Mouse (Mus musculus): Measurements from ENCODE around the gene Chek1. TPM values are rescaled to one million over a fixed set of nuclear protein-coding genes. Genes with fewer than 3 reads are reported as not detected.

The Chek1 gene
- 1 to 10 TPM; 1.9 to 4.4 (median 3.2) TPM for total RNA-seq (2022)

DNA sequence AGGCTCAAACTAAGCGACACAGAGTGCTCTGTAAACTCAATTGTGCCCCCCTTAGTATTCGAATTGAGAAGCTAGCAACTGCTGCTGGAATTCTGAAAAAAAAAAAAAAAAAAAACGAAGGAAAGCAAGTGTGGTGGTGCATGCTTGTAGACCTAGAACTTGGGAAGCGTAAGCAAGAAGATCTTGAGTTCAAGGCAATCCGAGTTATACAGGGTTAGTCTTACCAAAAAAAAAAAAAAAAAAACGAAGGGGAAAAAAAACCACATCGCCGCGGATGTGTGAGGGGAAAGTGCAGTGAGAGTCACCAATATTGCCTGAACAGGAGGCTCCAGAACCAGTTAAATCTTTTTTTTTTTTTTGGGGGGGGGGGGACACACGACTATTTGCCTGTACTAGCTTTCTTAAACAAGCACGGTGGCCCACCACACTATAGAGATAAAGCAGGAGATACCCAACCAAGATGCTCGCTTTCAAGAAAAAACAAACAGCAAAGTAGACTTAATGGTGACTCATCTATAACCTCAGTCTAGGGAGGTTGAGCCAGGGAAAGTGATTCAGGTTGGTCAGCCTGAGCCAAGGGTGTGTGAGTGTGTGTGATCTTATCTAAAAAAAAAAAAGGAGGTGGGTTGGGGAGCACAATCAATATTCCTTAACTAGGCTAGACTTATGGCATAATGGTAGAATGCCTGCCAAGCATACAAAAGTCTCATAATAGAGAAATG lies at the start of gene Chek1:
TSS of gene Chek1 (minus strand) at position 32 of the 722 bp plus-strand sequence.
- no peak for DNase-seq (ENCODE audit: low spot score in 2 of 2)

DNA sequence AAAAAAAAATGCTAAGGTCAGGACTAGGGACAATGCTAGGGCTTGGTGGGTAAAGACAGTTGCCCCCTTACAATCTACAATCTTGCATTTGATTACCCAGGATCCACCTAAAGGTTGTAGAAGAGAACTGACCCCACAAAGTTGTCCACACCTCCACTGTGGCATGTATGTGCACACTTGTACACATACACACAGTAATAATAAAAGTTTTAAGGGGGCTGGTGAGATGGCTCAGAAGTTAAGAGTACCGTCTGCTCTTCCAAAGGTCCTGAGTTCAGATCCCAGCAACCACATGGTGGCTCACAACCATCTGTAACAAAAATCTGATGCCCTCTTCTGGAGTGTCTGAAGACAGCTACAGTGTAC lies 42.2 kb upstream of the Chek1 start:
- no peak for DNase-seq (ENCODE audit: low spot score in 2 of 2)

DNA sequence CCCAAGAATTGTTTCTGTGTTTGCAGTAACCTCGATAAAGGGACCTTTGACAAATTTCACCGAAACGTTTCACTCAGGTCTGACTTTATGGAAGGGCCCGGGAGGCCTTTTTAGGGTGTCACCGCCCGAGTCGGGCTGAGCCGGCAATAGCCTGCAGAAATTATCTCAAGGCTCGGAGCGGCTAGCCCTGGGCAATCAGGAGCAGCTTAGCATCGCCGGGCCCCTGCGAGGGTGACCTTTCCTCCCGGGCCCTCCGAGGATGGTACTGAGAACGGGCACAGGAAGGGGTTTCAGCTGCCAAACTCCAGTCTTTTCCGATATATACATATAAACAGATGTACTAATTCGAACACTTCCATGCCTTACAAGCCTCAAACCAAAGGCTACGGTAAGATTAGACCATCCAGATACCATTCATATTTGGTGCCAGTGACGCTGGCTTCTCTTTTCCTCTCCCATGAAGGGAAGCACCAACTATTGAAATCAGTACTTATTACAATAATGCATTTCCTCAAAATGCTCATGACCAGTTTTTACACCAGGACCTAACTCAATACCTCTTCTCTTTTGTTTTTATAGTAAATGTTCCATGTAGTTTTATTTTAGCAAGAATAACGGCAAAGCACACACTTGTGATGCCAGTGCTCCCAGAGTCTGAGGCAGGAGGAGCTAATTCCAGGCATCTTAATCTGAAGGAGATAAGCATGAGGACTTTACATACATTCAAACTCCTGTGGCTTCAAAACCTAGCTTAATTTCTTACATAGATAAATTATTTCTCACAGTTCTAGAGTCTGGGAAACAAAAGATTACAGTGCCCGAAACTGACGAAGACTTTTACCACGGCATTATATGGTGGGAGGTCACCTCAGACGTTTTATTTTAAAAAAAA lies 41.5 kb upstream of the Chek1 start:
- peak in 1 of 2 experiments; percentile 31 for DNase-seq (ENCODE audit: low spot score in 2 of 2)

DNA sequence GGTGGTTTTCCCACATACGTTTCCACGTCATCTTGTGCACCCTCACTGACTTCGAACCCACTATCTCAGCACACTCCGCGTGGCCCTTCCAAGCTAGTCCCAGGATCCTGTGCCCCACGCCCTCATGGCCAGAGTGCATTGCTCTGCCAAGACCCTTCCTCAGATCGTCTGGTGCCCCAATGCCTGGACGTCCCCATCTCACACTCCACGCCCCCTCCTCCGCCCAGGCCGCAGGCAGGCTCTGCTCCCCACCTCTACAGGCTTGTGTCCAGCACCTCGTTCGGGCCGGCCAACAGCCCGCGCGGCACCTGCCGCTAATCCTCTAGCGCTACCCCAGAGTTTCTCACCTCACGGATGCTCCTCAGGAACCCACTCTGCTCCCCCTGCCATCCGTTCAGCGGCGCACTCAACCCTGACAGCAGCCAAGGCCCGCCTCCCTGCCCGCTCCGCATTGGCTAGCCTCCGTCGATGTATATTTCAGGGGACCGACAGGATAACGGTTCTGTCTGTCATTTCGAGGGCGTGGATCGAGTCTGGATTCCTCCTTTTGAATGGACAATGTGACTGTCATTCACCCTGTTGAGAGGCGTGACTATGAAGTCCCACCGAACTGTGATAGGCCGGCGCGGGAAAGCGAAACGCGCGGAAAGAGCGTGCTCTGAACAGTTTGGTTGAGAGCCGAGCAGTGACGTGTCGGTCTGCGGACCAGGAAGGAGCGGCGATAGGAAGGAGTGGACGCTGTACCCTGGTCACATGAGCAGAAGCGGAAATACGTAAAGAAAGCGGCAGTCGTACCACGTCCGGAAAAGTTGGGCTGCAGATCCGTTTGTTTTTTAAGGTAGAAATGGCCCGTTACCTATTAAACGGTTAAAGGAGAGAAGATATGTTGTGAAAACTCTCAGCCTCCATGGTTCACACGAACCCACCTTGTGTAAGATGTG lies 40.6 kb upstream of the Chek1 start, which contains the start of gene Stt3a:
TSS of gene Stt3a (minus strand) at position 477 of the 941 bp plus-strand sequence.
- DNase-seq (ENCODE audit: low spot score in 2 of 2), result peak; percentile 89 to 99

DNA sequence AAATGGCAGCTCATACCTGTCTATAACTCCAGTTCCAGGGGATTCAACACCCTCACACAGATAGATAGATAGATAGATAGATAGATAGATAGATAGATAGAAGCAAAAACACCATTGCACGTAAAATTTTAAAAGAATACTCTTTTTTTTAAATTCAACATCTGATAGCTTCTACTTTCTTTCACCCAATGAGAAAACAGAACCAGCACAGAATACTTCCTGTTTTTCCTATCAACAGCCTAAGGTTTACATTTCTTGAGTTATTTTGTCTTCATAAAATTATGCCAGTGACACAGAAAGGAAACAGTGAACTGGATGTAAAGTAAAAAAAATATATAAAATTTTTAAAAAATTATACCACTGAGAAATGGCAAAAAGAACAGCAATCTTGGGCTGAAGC lies 37.5 kb upstream of the Chek1 start:
- DNase-seq (ENCODE audit: low spot score in 2 of 2), result no peak

DNA sequence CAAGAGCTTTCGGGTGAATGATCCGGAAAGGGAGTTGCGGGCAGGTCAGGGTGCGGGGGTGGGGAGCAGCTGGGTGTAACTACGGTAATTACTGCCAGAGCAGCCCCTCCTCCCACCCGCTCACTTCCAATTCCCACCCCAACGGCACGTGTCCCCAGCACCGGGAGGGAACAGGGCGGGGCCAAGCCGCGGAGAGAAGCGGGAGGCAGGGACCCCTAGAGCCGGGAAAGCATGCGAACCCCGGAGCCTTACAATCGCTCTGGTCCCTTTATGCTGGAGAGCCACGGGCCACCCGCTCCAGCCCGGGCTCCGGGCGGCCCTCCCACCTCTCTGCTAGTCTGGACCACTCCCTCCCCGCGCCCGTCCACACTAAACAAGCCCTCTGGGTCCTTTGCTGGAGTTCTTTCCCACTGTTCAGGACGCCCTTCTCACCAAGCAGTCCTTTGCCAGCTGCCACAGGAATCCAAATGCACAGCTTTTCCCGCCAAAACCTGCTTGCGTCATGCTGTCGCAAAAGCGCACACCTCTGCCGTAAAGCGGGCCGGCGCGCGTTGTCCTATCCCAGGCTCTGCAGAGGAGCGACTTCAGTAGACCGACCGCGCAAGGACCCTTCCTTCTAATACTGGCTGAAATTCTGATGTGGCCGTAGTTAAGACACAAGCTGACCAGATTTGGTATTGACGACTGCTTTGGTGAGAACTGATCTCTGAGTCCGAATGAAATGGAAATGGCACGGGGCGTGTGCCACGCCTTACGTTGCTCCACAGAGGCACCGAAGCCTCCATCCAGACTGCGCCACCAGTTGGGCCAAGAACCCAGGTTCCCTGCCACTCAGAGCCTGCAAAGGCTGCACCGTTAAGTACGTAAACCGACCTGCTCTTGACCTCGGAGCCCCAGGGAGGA lies 483 bp downstream of the Chek1 start:
- DNase-seq (ENCODE audit: low spot score in 2 of 2), result peak; percentile 83 to 94

DNA sequence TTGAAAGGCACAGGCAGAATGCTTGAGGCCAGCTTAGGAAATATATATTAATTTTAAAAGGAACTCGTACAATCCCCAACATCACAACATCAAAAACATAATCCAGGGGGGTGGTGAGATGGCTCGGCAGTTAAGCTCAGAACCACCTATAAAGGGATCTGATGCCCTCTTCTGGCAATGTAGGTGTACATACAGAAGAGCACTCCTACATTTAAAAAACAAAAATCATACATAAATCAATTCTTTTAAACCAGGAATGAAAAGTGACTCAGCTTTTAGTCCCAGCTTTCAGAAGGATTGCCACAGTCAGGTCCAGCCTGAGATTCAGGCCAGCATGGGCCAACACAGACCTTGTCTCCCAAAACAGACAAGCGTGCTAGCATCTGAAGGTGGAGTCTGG lies 10.2 kb downstream of the Chek1 start:
- DNase-seq (ENCODE audit: low spot score in 2 of 2), result no peak

DNA sequence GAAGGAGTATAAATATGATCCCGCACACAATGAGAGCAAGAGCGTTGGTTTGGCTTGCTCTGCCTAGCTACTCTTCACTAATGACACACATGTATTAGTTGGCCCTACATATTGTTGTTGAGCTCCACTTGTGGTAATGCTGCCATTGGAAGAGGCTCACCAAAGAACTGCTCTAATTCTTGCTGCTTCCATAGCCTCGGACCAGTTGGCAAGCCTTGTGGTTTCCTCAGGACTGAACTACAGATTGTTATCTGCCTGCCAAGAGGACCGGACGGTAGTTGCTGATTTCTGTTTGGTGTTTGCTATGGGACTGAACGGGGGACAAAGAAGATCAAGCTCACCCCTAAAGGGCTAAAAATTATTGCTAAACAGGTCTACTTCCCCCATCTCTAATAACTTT lies 19.6 kb downstream of the Chek1 start:
- no peak for DNase-seq (ENCODE audit: low spot score in 2 of 2)

DNA sequence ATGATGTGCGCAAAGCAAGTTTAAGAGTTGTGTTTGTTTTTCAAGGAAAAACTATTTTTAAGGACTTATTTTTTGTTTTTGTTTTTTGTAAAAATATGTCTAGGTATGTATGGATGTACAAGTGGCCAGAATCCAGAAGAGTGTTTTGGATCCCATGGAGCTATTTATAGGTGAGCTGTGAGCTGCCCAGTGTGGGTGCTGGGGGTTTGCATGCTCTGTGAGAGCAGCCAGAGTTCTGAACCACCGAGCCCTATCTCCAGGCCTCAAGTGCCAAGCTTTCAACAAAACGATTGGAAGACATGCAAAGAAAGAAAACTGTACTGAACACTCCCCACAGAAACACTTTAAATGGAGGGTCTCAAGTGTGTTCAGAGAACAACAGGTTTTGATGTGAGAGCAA lies 20.9 kb downstream of the Chek1 start:
- no peak for DNase-seq (ENCODE audit: low spot score in 2 of 2)

DNA sequence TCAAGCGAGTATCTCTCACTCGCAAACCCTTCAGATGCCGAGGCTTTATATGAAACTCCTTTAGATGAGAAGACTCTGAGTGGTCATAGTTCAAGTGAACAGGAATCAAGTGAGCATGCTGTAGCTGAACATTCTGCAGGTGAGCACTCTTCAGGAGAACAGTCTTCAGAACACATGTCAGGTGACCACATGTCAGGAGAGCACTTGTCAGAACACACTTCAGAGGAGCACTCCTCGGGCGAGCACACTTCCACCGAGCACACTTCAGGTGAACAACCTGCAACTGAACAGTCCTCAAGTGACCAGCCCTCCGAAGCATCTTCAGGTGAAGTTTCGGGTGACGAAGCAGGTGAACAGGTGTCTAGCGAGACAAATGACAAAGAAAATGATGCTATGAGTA lies 32.6 kb downstream of the Chek1 start:
- no peak for DNase-seq (ENCODE audit: low spot score in 2 of 2)

DNA sequence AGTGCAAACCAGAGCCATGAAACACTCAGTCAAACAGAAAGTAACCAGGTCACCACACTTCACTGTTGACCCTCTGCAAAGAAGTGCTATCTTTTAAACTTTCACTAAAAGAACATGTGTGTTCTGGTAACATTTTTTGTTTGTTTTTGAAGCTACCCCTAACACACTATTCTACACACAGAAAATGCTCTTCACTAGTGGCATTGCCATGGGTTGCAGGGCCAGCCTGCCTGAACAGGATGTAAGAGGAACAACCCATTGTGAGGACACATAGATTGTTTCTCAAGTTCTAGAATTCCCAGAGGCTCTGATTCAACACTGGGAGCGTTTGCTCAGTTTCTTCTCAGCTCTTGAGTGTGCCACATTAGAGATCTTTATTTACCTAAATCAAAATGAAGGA lies 33.9 kb downstream of the Chek1 start, which contains the start of gene Acrv1:
TSS of gene Acrv1 (plus strand) at position 301 of the 400 bp plus-strand sequence.
- no peak for DNase-seq (ENCODE audit: low spot score in 2 of 2)

DNA sequence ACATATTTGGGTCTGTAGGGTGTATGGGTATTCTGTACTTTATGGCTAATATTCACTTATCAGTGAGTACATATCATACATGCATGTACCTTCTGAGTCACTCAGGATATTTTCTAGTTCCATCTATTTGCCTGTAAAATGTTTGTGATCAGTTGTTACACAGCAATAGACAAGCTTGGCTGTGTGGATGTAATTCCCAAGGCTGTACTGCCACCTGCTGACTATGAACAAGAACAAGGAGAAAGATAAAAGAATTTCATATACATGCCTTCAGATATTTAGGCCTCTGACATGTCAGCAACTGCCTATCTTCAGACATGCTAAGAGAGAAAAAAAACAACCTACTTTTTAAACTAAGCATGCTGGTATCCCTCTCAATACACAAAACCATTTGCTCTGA lies 39.5 kb downstream of the Chek1 start:
- no peak for DNase-seq (ENCODE audit: low spot score in 2 of 2)

DNA sequence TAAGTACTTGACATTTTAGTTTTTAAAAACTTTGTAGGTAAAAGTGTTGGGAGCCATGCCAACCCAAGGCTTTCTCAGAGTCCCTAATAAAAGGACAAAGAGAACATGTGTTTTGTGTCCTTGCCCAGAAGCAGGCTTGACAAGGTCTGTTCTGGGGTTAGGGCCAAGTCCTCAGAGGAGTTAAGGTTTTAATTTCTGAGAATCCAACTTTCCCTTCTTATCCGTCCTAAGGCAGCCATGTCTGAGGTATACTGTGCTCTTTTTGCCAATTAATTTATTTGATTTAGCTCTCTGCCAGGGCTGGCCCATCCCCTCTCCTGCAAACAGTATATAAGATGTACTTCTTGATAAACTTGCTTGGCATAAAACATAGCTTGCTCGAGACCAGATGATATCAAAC lies 45.4 kb downstream of the Chek1 start:
- no peak for DNase-seq (ENCODE audit: low spot score in 2 of 2)

Other genes with a start within 250 kb of the Chek1 start
- not detected for gene Gm5615, start 185.1 kb downstream of the Chek1 start, total RNA-seq (2022)
- not detected for gene Gm17689, start 144.4 kb downstream of the Chek1 start, total RNA-seq (2022)
- gene A630095E13Rik, start 83.7 kb downstream of the Chek1 start, total RNA-seq (2022), result not detected
- not detected for gene Acrv1, start 33.8 kb downstream of the Chek1 start, total RNA-seq (2022)
- gene Stt3a, start 40.6 kb upstream of the Chek1 start, total RNA-seq (2022), result 10 to 100 TPM; 69.1 to 89.1 (median 74.0) TPM
- 100 to 1,000 TPM in 3 of 4 experiments, 10 to 100 TPM in 1; 92.1 to 109 (median 103) TPM for gene Ei24, start 70.3 kb upstream of the Chek1 start, total RNA-seq (2022)
- gene Fez1, start 94.8 kb upstream of the Chek1 start, total RNA-seq (2022), result 100 to 1,000 TPM; 256 to 280 (median 266) TPM